Mouse (Mus musculus) hematopoietic stem cell, adult 5-6 weeks (primary cell): ENCODE data around the gene Cuedc1. TPM values are rescaled to one million over a fixed set of nuclear protein-coding genes. Genes with fewer than 3 reads are reported as not detected.

Experiments
- ATAC-seq, 2 experiments: fragments of 125-278 bp in 1 of 2; replicated peaks in 1 of 2; 2 replicates each; pipeline ENCODE4 v1.8.0; 2016 to 2017; ENCODE audit warnings: inconsistent platforms in 2 of 2, mild to moderate bottlenecking in 2 of 2, moderate number of reproducible peaks in 2 of 2, low read depth in 1 of 2, moderate TSS enrichment in 1 of 2; ENCODE audit not compliant: low FRiP score in 2 of 2, poor library complexity in 2 of 2, severe bottlenecking in 2 of 2, insufficient read depth in 1 of 2, low TSS enrichment in 1 of 2
- total RNA-seq: library from RNA; stranded (forward); fragments of 172-1452, 232-1000 nt; gene quantifications from 2 replicates; pipeline ENCODE4 v1.2.3, GENCODE M21; 2017

Cuedc1 gene
- total RNA-seq, 1 experiment from 2014 or later, result 9.5 TPM

DNA sequence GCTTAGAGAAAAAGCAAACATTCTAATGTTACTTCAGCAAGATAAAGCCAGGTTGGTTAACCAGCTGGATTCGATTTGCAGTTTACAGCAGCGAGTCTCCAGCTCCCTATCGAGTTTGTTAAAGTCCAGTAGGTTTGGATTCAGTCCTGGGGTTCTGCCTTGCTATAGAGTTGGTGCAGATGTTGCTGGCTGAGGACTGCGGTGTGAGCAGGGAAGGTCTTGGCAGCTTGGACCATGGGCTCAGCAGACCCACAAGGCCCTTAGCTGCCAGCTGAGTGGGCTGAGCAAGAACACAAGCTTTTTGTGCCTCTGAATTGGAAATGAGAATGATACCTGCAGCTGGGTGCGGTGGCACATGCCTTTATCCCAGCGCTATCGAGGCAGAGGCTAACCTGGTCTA is 37.4 kb downstream of the Cuedc1 start:
- ATAC-seq, result no peak

DNA sequence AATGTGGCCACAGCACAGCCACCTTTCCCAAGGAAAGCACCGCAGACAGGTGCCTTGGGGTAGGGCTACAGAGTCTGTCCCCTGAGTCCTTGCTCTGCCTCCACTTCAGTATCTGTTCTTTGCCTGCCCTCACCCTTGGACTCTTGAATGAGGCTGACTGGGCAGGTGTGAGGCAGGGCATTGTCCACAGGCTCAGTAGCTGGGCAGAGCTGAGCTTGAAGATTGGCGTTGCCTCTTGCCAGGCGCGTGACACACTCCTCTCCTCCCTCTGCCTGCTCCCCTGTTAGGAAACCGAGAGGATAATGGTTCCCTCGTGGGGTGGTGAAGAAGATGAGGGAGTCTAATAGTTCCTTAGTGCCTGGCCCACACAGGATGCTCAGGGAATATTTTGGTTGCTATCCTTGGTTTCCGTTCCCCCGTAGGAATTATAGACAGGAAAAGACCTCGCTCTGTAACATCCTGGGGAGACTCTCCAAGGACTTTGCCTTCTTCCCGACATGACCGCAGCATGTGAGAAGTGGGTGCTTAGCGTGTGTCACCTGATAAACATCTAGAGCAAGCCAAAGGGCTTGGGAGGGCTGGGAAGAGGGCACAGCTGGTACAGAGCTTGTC is 40.1 kb downstream of the Cuedc1 start:
- no peak for ATAC-seq

DNA sequence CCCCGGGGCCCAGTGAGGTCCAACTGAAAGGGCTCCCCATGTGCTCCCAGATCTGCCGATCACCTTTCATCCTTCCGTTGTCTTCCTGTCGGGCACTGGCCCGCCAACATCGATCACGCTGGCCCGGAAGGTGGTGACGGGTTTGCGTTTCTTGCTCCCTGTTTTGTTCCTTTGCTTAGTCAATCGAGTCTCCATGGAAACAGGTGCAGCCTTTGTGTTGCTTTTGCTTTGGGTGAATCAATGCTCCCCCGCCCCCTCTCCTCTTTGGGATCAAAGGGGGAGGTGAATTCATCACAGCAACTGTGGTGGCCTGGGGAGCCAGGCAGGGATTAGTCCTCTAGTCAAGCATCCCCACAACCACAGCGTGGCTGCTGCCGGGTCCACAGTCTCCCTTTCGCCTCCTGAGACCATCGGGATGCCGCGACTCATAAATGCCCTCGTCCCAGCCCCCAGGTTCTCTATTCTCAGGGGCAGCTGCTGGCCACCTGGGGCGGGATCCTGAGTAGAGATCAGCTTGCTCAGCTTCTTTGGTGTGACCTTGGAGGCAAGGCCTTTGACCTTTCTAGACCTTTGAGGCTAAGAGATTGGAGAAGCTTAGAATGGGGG is 41.5 kb downstream of the Cuedc1 start:
- ATAC-seq, result no peak

DNA sequence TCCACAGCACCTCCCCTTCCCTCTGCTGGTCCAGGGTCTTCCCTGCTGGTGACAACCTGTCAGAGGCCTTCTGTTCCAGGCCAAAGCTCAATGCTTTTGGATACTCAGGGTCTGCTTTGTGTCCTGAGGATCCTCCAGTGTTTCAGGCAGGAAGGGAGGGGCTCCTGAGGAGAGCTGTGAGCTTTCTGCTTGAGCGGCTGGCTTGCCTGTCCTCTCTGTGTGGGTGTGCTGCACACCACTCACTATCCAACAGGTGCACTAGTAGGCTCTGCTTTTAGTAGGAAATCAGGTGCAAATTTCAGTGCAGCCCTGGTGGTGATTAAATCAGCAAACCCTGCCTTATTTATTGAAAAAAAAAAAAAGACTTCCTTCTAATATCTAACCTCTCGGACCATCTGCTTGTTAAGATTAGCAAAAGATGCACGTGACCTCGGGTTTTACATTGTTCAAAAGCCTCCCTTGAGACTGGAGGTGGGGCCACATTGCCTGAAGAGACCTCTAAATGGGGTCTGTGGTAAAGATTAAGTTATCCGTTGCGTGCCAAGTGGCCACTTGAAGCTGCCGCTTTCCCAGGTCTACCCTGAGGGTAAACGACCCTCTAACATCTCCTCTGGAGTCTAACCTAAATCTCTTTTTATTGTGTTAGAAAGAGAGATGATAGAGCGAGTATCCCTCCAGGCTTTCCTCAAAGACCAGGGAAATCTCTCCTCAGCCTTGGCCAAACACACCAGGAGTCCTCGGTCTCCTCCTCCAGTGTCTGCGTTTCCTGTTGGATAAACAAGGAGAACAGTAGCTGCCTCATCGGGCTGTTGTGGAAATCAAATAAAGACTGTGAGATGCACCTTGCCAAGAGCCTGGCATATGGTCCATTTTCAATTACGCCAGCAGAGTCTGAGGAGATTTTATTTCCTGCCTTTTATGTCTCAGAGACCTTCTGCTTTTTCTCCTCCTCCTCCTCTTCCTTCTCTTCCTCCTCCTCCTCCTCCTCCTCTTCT is 42.5 kb downstream of the Cuedc1 start:
- ATAC-seq, result peak; percentile 19 to 51; a peak in 2 of 4 replicates

DNA sequence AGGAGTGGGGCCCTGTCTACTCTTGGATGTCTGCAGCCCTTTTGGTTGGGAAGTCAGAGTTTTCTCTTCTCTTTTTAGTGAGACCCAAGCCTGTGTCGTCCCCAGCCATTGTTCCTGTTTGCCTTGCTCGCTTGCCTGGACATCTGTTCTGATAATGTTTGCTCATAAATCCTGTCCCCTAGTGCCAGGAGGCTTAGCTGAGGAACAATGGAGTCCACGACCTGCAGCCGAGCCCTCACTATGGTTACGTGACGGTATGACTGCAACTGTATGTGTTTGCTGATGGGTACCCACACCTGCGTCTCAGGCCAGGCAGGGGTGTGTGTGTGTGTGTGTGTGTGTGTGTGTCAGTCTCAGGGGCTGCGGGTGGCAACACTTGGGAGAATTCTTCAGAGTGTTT is 44.5 kb downstream of the Cuedc1 start:
- no peak for ATAC-seq

DNA sequence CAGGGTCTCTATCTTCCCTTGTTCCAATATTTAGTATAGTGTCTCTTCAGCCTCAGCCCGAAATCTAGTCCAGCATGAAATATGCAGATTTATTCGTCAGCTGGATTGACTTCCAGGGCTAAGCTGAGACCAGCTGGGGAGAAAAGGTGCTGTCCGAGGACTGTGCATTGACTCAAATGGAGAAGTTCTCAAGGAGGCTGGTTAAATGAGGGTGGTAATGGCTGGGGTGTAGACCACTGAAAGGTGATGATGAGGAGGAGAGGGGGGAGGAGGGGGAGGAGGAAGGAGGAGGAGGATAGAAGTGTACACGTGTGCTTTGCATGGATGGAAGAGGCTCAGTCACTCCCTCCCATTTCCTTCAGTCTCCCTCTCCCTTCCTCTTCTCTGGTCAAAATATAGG is 46.2 kb downstream of the Cuedc1 start:
- no peak for ATAC-seq

DNA sequence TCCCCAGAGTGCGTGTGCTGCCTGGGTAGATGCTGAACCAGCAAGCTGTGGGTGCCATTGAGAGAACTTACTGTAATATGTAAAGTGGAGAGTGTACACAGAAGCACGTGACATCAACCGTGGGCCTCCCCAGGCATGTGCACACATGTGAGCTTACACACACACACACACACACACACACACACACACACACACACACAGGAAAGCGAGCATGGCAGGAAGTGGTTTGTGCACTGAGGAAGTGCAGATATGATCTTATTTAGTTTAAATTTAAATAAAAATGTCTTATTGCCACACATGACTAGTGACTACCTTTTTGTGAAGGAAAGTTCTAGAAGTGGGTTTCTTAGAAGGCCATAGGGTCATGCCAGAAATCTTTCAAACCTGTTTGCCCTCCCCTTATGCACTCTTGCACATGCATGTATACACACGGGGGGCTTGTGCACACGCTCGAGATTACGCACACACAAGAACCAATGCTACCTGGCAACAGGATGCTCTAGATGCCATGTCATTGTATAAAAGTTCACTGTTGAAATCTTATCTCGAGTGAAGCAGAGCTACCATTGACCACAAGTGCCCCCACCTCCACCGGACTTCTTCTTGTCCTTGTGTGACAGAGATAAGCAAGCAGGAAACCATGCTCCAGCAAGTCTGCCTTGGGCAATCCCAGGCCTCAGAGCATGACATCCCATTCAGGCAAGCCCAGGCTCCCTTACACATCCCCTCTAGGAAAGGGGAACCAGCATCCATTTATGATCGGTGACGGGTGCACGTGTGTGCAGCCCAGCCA is 47.6 kb downstream of the Cuedc1 start:
- peak; percentile 85 to 89 for ATAC-seq

DNA sequence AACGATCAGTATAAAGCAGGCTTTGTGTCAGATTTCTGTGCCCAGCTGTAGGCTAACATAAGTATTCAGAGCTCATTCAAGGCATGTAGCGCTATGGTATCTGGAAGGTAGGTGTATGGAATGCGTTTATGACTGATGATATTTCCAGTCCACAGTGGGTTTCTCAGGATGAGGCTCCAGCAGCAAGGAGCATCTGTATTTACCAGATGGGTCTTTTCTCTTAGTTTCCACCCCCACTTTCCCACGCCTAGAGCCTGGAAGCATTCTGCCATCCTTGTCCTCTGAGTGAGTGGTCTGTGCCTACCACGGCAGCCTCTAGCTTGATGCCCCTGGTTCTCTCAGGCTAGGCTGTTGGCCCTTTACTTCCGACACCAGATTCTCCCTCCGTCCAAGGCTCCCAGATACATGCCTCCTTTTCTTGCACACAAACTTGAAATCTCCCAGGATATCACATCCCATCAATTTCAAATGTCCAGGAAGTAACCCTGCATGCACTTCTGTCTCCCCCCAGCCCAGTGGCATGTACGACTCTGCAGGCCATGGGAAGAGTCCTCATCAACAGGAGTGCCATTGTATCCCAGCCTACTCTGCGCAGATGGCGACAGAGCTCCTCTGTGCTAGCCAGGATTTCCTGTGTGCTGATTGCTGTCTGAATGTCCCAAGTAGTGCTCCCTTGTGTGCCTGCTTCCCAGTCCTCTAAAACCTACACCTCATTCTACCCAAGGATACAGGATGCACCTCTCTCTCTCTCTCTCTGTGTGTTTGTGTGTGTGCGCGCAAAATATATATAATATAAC is 48.6 kb downstream of the Cuedc1 start:
- no peak for ATAC-seq

DNA sequence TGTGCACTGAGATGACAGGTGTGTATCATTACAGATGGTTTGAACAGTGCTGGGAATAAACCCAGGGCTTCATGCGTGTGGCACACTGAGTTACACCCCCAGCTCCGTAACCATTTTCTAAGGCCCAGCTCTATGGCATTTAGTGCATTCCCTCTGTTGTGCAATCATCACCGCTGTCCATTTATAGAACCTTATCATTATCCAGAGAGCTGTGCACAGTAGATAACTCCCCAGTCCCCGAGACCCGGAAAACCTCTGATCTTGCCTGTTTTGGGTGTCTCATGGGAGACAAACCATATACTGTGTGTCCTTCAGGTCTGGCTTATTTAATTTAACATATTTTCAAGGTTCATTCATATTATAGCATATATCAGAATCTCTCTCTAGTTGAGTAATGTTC is 49.5 kb downstream of the Cuedc1 start:
- no peak for ATAC-seq

DNA sequence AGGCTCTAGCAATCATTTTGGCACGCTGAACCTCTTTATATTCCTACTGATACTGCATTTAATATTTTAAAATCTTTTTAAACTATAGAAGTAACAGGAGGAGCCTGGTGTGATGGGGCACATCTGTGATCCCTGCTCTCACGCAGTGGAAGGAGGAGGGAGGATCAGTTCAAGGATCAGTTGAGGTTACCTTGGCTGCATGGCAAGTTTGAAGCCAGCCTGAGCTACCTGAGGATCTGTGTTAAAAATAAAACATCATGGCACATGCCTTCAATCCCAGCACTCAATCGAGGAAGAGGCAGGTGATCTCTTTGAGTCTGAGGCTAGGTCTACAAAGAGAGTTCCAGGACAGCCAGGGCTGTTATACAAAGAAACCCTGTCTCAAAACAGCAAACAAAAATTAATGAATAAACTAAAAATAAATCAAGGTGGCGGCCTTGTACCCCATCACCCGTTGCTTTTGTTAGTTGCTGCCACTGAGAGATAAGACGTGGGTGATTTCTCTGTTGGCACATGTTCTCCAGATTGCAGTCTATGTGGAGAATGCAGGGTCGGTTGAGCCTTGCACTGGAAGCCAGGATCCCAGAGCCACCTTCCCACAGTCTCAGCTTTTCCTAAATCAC is 50.3 kb downstream of the Cuedc1 start:
- ATAC-seq, result no peak

DNA sequence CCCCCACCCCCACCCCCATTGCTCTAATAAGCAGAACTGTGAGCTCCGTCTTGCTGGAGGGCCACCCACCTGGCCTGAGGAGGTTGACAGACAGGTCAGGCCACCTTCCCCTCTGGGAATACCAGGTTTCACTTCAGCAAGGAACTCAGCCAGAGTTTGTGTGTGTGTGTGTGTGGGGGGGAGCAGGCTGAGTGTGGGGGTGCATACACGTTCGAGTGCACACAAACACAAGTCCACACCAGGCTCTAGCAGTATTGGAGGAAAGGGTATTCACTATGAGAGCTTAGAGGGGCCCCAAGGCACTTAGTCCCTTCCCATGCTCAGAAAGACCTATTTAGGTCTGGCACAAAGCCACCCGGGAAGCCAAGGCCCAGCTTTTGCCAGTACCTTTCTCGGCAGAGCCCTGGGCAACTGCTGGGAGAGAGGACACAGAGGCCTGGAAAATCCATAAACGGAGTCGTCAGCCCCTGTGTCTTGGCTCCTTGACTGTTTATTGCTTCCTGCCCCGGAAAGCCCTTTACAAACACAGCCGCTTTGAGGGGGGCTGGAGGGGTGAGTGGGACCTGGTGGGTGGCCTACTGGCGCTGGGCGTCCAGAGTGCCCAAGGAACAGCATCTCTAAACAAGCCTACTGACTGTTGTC is 50.9 kb downstream of the Cuedc1 start:
- ATAC-seq, result no peak

DNA sequence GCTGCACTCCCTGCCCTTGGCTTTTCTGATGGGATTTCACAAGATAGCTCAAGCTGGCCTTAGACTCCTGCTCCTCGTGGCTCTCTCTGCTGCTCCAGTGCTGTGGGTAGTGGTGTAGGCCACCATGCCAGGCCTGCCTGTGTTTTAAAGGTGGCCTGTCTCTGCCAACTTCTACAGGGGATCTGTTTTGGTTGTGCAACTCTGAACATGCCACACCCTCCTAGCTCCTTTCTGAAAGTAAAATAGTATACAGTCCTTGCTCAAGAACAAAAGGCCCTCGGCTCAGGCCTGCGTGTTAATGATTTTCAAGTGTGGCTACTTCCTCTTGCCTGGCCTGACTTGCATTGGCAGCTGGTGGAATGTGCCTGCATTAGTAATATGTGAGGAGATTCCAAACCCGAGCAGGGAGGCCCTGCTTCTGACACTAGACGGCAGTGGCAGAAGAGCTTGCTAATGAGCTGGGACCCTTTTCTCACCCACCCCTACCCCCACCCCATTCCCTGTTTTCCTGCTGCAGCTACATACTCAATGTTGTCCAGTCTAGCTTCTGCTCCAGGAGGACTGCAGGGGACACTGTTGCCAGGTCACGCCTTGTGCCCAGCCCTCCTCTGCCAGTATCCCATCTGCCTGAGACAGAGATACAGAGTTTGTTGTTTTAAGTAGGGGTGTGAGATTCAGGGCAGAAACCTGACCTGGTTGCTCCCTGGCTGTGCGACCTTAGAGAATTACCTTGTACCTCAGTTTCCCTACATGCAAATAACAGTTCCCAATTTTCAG is 53.7 kb downstream of the Cuedc1 start:
- peak in 1 of 2 experiments; percentile 49; a peak in 1 of 4 replicates for ATAC-seq

DNA sequence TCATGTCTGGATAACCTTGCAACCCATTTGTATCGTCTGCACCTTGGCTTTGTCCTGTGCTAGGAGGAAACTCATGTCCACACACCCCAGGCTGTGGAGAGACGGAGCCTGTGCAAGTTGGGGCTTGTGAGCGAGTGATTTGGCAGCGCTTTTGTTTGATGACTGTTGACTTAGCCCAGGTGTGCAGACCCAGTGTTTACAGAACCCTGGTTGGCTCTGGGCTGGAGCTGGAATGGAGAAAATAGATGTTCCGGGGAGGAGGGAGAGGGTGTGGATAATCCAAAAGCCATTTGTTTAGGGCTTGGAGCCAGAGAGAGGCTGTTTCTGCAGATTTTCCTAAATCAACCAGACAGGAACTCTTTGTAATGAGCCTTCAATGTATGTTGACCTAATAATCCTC is 56.0 kb downstream of the Cuedc1 start:
- ATAC-seq, result no peak

DNA sequence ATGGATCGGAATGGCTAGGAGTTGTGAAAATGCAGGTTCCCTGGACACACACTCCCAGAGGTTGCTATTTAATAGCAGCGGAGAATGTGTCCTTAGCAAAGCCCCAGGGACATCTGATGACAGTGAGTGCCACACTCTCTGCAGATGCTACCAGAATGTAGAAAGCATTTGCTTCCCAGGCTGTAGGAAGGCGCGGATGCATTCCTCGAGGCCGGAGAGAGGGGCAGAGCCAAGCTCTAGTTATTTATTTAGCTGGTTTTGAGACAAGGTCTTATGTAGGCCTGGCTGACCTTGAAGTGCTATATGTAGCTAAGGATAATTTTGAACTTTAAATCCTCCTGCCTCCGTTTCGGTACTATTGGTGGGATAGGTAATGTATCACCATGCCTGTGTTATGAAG is 56.6 kb downstream of the Cuedc1 start:
- ATAC-seq, result no peak

DNA sequence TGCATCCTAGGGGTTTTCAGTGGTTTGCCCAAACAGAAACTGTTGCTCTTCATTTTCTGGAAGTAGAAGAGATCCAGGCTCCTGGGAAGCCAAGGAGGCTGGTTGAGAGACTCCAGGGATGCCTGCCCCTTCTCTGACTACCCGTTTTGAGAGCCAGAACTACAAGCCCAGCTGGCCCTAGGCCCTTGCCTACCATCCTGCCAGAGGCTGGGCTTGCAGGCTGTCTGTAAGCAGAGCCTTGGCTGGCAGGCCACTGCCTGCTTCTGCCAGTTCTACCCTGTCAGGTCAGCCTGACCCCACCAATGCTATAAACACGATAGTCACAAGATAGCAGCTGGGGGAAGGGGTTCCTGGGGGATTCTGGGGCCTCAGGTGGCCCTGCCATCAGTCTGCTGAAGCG is 57.6 kb downstream of the Cuedc1 start:
- no peak for ATAC-seq
